In genomic region chr2:71714416-71714815, GRCm38 (mm10) we compare ENCODE assay signal across 16 mouse cellular contexts.
"Had no signal": no experiment of that assay in that cellular context is flagged by ENCODE, and none has a peak within 500 bp of the region (broad histone marks: within the 10 kb centered on the region; RNA-seq: fewer than 3 reads in every experiment).

No protein-coding gene starts in this region.

- H3K36me3 ChIP-seq: neural tube, embryonic 12.5 days; neural tube, embryonic 13.5 days; neural tube, embryonic 15.5 days; stomach, embryonic 15.5 days had no signal

- H3K27ac ChIP-seq: neural tube, embryonic 12.5 days; neural tube, embryonic 13.5 days; neural tube, embryonic 15.5 days; stomach, embryonic 15.5 days; stomach, postnatal 0 days had no signal

- H3K27me3 ChIP-seq: neural tube, embryonic 12.5 days; neural tube, embryonic 13.5 days; neural tube, embryonic 15.5 days; stomach, embryonic 15.5 days had no signal

- DNase-seq: retina, postnatal 1 day; right cerebral cortex, adult 18-20 months; right cerebral cortex, postnatal 14 days; right cerebral cortex, postnatal 25 days; right cerebral cortex, postnatal 4 days; spleen, adult 18-20 months; thymus, adult 18-20 months; thymus, postnatal 14 days; thymus, postnatal 25 days; thymus, postnatal 36 days; thymus, postnatal 4 days had no signal

- H3K4me3 ChIP-seq: neural tube, embryonic 12.5 days; neural tube, embryonic 13.5 days; neural tube, embryonic 15.5 days; stomach, embryonic 15.5 days had no signal

- H3K4me1 ChIP-seq: stomach, embryonic 15.5 days had no signal
